Mouse (Mus musculus) limb, embryonic 12.5 days (tissue): ENCODE data around the gene Myl4. TPM values are rescaled to one million over a fixed set of nuclear protein-coding genes. Genes with fewer than 3 reads are reported as not detected.
"Not testable (repeated sequence)": the region's sequence is repeated elsewhere in the genome, so short reads cannot be mapped to it uniquely, and the experiment has no call there.

Experiments
- ATAC-seq: fragments of 200-750 bp; cut with Nextera tagmentation; 2 replicates; pipeline ENCODE4 v1.8.0; 2017; ENCODE audit warnings: low read depth, moderate TSS enrichment; ENCODE audit not compliant: insufficient number of reproducible peaks, insufficient read depth, low FRiP score, low TSS enrichment
- H3K27ac ChIP-seq: fragments of 300-500 bp; sonication (generic); 2 replicates; pipeline ENCODE4 v1.5.1; 2016; ENCODE audit warnings: mild to moderate bottlenecking, moderate library complexity
- H3K27me3 ChIP-seq: fragments of 300-500 bp; sonication (generic); 2 replicates; pipeline ENCODE4 v1.6.1; 2016; ENCODE audit warnings: mild to moderate bottlenecking, moderate library complexity
- H3K36me3 ChIP-seq: fragments of 300-500 bp; sonication (generic); 2 replicates; pipeline ENCODE4 v1.6.1; 2016; ENCODE audit warnings: mild to moderate bottlenecking, moderate library complexity
- H3K4me1 ChIP-seq: fragments of 300-500 bp; sonication (generic); replicated peaks from 2 replicates; pipeline ENCODE4 v1.6.1; 2016
- H3K4me2 ChIP-seq: fragments of 300-500 bp; sonication (generic); 2 replicates; pipeline ENCODE4 v1.6.1; 2016; ENCODE audit warnings: mild to moderate bottlenecking, moderate library complexity
- H3K4me3 ChIP-seq: fragments of 300-500 bp; sonication (generic); replicated peaks from 2 replicates; pipeline ENCODE4 v1.5.1; 2016; ENCODE audit warnings: mild to moderate bottlenecking
- H3K9ac ChIP-seq: fragments of 300-500 bp; sonication (generic); replicated peaks from 2 replicates; pipeline ENCODE4 v1.6.1; 2016; ENCODE audit warnings: mild to moderate bottlenecking, moderate library complexity
- H3K9me3 ChIP-seq: fragments of 300-500 bp; sonication (generic); 2 replicates; pipeline ENCODE4 v1.6.1; 2016; ENCODE audit warnings: mild to moderate bottlenecking, moderate library complexity
- WGBS: fragments of 180-500 bp; shearing (Covaris S2); methylation state at CpG from one replicate; pipeline ENCODE4 v1.1.7; 2016; 5-methylcytosine and 5-hydroxymethylcytosine counted together
- polyA plus RNA-seq: library from polyadenylated mRNA; unstranded; fragments of >200 nt; fragmentation: Nextera tagmentation; extraction: Ambion mirVana; gene quantifications from 2 replicates; pipeline ENCODE4 v1.2.1, GENCODE M21; 2016

Myl4 gene
- polyA plus RNA-seq, result 40.3 and 44.3 TPM in 2 replicates

DNA sequence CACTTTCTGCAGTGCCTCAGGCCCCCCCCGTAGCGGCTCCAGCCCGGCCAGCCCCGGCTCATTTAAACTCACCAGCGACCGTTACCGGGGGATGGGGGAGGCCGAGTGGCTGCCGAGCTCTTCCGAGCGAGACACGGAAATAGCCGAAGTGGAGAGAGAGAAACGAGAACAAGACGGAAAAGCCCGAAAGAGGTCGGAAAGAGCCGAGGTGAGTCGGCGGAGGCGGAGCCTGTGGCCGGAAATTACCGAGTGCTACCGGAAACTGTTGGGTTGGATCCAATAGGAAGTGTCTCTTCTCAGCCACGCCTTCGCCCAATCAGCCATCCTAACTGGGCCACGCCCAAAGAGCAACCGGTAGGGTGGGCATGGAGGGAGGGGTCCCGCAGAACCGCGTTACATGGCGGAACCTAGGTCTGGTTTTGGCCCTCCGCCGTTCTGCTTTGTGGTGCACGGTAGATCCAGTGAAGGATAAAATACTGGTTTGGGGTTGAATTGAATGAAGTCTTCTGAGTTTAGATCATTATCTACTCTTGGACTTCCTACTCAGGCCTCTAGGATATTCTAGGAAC is at the start of gene Myl4, which contains the start of gene Cdc27:
TSS of gene Myl4 (plus strand) at position 258 of the 569 bp plus-strand sequence.
TSS of gene Cdc27 (minus strand) at position 215 of the 569 bp plus-strand sequence.
- Histone ChIP-seq H3K4me1 (peaks cover 5% of the 10 kb centered on the region), H3K9ac (peak within 1 kb of the TSS; percentile 99), H3K4me3 (peak within 1 kb of the TSS; percentile 96), H3K36me3 (peaks cover 2% of the 10 kb centered on the region; the same call in 1 of the 2 replicates), H3K9me3 (no peaks in the 10 kb centered on the region), H3K4me2 (peak within 1 kb of the TSS; percentile 81), H3K27ac (peak within 1 kb of the TSS; percentile 93), H3K27me3 (no peaks in the 10 kb centered on the region)
- WGBS, result under 1% methylated on average over 35 of the region's 35 CpGs
- ATAC-seq, result peak; percentile 97

DNA sequence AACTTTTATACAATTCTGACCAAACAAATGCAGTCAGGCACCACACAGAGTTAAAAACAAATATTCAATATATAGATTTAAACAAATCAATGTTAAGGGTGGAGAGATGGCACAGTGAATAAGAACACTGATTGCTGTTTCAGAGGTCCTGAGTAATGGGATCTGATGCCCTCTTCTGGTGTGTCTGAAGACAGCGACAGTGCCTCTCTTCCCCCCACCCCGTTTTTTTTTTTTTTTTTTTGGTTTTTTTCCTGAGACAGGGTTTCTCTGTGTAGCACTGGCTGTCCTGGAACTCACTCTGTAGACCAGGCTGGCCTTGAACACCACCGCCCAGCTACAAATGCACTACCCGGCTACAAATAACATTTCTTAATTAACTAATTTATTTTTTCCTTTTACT is 42.0 kb upstream of the Myl4 start:
- H3K4me3 ChIP-seq, result no peak overlapping the region
- no peaks in the 10 kb centered on the region for H3K9me3 ChIP-seq
- H3K27ac ChIP-seq, result no peak overlapping the region
- H3K9ac ChIP-seq, result no peak overlapping the region
- H3K4me1 ChIP-seq, result no peaks in the 10 kb centered on the region
- no peak for ATAC-seq
- WGBS, result 81% methylated on average over 4 of the region's 4 CpGs
- H3K4me2 ChIP-seq, result no peak overlapping the region
- peaks cover 86% of the 10 kb centered on the region for H3K36me3 ChIP-seq
- H3K27me3 ChIP-seq, result no peaks in the 10 kb centered on the region

DNA sequence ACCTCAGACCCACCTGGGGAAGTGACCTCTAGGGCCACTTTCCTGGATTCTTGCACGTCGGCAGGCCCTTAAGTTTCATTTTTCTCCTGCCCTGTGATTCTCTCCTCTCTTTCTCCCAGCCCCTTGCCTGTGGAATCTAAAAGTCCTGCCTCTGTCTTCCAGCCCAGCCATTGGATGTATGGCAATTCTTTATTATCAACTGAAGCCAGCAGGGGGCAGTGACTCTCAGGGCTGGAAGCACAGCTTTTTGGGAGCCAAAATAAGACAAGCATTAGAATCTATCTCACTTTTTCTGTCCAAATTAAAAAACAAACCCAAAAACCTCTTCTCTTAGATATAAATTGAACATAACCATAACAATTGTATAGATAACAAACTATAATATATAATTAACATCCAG is 39.9 kb upstream of the Myl4 start:
- H3K27ac ChIP-seq, result no peak overlapping the region
- H3K4me1 ChIP-seq, result no peaks in the 10 kb centered on the region
- H3K9ac ChIP-seq, result no peak overlapping the region
- H3K9me3 ChIP-seq, result no peaks in the 10 kb centered on the region
- H3K4me2 ChIP-seq, result no peak overlapping the region
- ATAC-seq, result no peak
- 95% methylated on average over 2 of the region's 2 CpGs for WGBS
- peaks cover 91% of the 10 kb centered on the region for H3K36me3 ChIP-seq
- no peaks in the 10 kb centered on the region for H3K27me3 ChIP-seq
- no peak overlapping the region for H3K4me3 ChIP-seq

DNA sequence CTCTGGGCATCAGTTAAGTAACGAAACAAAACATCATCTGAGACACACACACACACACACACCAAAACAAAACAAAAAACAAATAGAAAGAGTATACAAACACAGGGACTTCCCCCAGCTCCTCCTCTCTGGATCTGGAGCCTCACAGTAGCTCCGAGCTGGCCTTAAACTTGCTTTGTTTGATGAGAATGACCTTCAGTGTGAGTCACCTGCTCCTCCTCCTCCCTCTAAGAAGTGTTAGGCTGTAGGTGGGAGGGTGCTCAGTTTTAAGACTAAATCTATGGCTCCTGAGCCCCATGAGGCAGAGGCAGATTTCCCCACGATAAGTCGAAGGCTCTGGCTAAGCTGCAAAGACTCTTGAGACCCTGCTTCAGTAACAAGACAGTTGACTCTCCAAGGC is 38.0 kb upstream of the Myl4 start:
- no peak overlapping the region for H3K4me3 ChIP-seq

DNA sequence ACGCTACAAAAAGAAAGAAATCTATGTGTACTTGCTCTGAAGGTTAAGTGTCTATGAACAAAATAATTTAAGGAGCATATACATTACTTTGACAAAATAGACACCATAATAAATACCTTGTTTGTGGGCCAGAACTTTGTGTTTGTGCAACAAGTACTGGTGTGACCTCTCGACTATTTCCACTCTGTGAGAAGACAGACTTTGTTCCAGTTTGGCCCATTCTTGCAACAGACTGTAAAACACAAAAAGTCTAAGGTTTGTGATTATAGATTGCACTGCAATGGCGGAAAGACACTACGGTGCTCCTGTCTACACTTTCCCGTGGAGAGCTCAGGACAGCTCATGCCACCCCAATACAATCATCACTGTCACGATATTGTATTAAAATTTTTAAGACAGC is 24.5 kb upstream of the Myl4 start:
- no peak for ATAC-seq
- no peak overlapping the region for H3K4me3 ChIP-seq
- 95% methylated on average over 6 of the region's 6 CpGs for WGBS
- no peak overlapping the region for H3K4me2 ChIP-seq
- H3K27me3 ChIP-seq, result no peaks in the 10 kb centered on the region
- no peaks in the 10 kb centered on the region for H3K4me1 ChIP-seq
- no peak overlapping the region for H3K27ac ChIP-seq
- no peak overlapping the region for H3K9ac ChIP-seq
- H3K36me3 ChIP-seq, result peaks cover 88% of the 10 kb centered on the region
- H3K9me3 ChIP-seq, result no peaks in the 10 kb centered on the region

More for the DNA sequence above, 38.0 kb upstream of the Myl4 start:
- Histone ChIP-seq H3K9me3 (no peaks in the 10 kb centered on the region), H3K36me3 (peaks cover 91% of the 10 kb centered on the region), H3K4me1 (no peaks in the 10 kb centered on the region), H3K9ac (no peak overlapping the region), H3K27ac (no peak overlapping the region), H3K4me2 (no peak overlapping the region), H3K27me3 (no peaks in the 10 kb centered on the region)
- 89% methylated on average over 4 of the region's 4 CpGs for WGBS
- ATAC-seq, result no peak

DNA sequence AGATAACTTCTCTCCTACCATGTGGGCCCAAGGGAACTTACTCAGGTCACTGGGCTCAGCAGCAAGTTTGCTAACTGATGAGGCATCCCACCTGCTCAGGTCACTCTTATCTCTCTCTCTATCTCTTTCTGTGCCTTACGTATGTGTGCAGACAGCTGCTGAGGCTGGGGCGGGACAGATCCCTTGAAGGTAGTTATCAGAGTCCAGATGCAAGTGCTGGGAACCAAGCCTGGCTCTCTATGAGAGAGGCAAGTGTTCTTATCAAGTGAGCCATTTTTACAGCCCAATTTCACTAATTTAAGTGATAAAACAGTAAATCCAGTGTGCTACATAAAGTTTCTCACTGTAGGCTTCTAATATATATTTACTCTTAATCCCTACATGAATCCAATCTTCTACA is 13.6 kb upstream of the Myl4 start:
- Histone ChIP-seq H3K4me2 (no peak overlapping the region), H3K27ac (no peak overlapping the region), H3K4me1 (no peaks in the 10 kb centered on the region), H3K27me3 (no peaks in the 10 kb centered on the region), H3K36me3 (peaks cover 44% of the 10 kb centered on the region), H3K9ac (no peak overlapping the region), H3K4me3 (no peak overlapping the region), H3K9me3 (no peaks in the 10 kb centered on the region)
- no peak for ATAC-seq
- WGBS, result 89% methylated on average over 2 of the region's 2 CpGs

DNA sequence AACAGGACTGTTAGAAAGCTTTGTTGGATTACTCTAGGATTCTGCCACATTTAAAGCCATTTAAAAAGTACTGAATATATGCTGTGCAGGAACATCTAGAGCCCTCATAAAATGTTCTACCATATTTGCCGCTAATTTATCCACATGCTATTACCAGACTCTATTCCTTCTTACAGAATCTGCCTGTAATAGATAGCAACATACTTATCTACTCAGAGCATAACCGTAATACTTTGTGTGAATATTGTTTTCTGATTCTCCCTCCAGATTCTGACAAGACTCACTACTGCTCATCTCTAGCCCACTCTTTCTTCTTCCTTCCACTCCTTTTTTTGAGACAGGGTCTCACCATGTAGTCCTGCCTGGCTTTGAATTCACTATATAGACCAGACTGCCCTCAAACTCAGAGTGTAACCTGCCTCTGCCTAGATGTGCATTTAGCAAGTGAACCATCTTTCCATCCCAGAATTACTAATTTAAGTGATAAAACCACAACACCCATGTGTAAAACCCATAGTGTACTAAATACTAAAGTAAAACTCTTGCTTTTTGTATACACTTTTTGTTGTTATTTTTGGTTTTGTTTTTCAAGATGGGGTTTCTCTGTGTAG is 12.4 kb upstream of the Myl4 start:
- no peak for ATAC-seq
- no peaks in the 10 kb centered on the region for H3K4me1 ChIP-seq
- H3K4me3 ChIP-seq, result no peak overlapping the region
- H3K9ac ChIP-seq, result no peak overlapping the region
- no peaks in the 10 kb centered on the region for H3K27me3 ChIP-seq
- no peak overlapping the region for H3K27ac ChIP-seq
- peaks cover 35% of the 10 kb centered on the region for H3K36me3 ChIP-seq
- 93% methylated on average over 2 of the region's 2 CpGs for WGBS
- no peaks in the 10 kb centered on the region for H3K9me3 ChIP-seq
- no peak overlapping the region for H3K4me2 ChIP-seq

DNA sequence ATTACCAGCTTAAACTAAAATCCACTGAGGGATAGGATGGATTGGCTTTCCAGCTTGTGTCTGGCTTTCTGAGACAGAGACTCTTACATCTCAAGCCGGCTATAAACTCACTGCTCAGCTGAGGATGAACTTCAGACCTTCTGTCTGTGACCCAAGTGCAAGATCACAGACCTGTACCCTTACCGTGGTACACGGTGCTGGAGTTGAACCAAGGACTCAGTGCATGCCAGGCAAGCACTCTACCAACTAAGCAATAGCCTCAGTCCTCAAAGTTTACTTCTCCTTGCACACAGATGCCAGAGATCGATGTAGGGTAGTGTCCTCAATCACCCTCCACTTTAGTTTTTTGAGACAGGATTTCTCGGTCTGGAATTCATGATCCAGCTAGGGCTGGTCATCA is 10.7 kb upstream of the Myl4 start:
- Histone ChIP-seq H3K4me2 (no peak overlapping the region), H3K9ac (no peak overlapping the region), H3K4me3 (no peak overlapping the region), H3K27me3 (no peaks in the 10 kb centered on the region), H3K4me1 (no peaks in the 10 kb centered on the region), H3K9me3 (no peaks in the 10 kb centered on the region), H3K36me3 (peaks cover 24% of the 10 kb centered on the region), H3K27ac (no peak overlapping the region)
- no peak for ATAC-seq
- WGBS, result 92% methylated on average over 5 of the region's 5 CpGs

DNA sequence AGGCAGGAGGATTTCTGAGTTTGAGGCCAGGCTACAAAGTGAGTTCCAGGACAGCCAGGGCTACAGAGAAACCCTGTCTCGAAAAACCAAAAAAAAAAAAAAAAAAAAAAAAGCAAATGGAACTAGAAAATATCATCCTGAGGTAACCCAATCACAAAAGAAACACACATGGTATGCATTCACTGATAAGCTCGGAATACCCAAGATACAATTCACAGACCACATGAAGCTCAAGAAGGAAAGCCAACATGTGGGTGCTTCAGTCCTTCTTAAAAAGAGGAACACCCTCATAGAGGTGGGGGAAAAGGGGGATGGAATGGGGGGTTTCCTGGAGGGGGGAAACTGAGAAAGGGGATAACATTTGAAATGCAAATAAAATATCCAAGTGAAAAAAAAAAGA is 7.1 kb upstream of the Myl4 start:
- WGBS, result 81% methylated on average over 2 of the region's 2 CpGs
- ATAC-seq, H3K27me3 ChIP-seq, H3K4me2 ChIP-seq, H3K27ac ChIP-seq, H3K9me3 ChIP-seq, H3K4me3 ChIP-seq, H3K9ac ChIP-seq, H3K4me1 ChIP-seq: not testable (repeated sequence)
- peaks cover 30% of the 10 kb centered on the region for H3K36me3 ChIP-seq

DNA sequence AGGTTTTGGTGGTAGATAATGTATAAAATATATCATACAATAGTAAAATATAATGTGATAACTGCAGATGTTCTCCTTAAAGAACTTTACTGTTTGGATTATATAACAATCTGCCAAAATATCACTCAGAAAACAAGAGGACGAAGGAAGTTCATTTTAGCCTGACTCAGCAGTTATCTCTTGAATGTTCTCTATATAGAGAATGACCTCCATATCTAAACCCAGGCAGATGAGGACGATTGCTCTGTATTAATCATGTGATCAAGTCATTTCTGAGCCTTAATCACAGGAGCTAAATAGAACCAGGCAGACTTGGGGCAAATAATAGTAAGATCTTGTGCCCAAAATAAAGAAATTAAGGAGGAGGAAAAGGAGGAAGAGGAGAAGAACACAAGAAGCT is 6.0 kb upstream of the Myl4 start:
- no peak overlapping the region for H3K27ac ChIP-seq

DNA sequence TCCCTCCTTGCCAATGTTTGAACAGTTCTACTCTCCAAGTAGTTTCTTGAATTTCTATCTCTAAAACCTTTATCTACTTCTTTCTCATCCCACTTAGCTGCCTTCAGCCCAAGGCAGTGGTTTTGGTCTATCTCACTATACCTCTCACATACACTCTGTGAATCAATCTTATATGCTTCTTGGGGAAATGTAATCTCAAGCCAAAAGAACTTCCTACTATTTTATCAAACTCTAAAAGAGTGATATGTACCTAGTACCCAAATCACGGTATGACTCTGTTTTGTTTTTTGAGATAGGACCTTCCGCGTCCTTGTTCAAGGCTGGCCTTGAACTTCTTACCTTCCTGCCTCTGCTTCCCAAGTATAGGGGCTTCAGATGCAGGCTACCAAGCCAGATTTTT is 3.0 kb upstream of the Myl4 start:
- Histone ChIP-seq H3K9me3 (no peaks in the 10 kb centered on the region), H3K9ac (no peak overlapping the region), H3K36me3 (peaks cover 18% of the 10 kb centered on the region), H3K4me2 (no peak overlapping the region), H3K4me3 (no peak overlapping the region), H3K27me3 (no peaks in the 10 kb centered on the region), H3K4me1 (peaks cover 5% of the 10 kb centered on the region), H3K27ac (no peak overlapping the region)
- no peak for ATAC-seq
- 98% methylated on average over 3 of the region's 3 CpGs for WGBS

More for the DNA sequence above, 6.0 kb upstream of the Myl4 start:
- ATAC-seq, result no peak
- no peak overlapping the region for H3K9ac ChIP-seq
- no peak overlapping the region for H3K4me3 ChIP-seq
- H3K9me3 ChIP-seq, result no peaks in the 10 kb centered on the region
- no peaks in the 10 kb centered on the region for H3K27me3 ChIP-seq
- H3K4me1 ChIP-seq, result peaks cover 5% of the 10 kb centered on the region
- no peak overlapping the region for H3K4me2 ChIP-seq
- 92% methylated on average over 2 of the region's 2 CpGs for WGBS
- H3K36me3 ChIP-seq, result peaks cover 30% of the 10 kb centered on the region
